Mouse (Mus musculus): Measurements from ENCODE around the gene Ms4a4d. TPM values are rescaled to one million over a fixed set of nuclear protein-coding genes. Genes with fewer than 3 reads are reported as not detected.

The Ms4a4d gene
- polyA plus RNA-seq, 1 experiment from 2014 or later: not detected

DNA sequence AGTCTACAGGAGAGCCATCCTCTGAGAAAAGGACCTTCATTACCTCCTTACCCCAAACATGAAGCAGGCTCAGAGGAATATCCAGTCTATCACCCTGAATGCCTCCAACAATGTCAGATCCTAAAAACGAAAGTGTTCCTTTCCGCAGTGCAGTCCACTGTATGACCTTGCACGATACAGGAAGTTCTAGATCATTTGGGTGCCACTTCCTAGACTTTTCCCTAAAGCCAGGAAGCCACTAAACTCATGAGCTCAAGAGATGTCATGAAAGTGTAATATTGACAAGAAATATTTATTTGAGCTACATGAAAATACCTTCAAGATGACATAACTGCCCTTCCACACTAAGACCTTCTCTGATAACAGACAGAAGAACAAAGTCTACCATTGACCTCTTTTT is 64.7 kb downstream of the Ms4a4d start:
- H3K27me3 ChIP-seq: no peaks in the 10 kb centered on the region
- H3K9ac ChIP-seq: no peak overlapping the region
- no peak overlapping the region for H3K4me2 ChIP-seq (replicated peaks)
- H3K4me3 ChIP-seq: no peak overlapping the region
- no peaks in the 10 kb centered on the region for H3K4me1 ChIP-seq
- ATAC-seq (ENCODE audit: low FRiP score): no peak
- no peak overlapping the region for H3K27ac ChIP-seq
- no peaks in the 10 kb centered on the region for H3K36me3 ChIP-seq
- H3K9me3 ChIP-seq (replicated peaks): no peaks in the 10 kb centered on the region
- WGBS: 92% methylated on average over 3 of the region's 3 CpGs

DNA sequence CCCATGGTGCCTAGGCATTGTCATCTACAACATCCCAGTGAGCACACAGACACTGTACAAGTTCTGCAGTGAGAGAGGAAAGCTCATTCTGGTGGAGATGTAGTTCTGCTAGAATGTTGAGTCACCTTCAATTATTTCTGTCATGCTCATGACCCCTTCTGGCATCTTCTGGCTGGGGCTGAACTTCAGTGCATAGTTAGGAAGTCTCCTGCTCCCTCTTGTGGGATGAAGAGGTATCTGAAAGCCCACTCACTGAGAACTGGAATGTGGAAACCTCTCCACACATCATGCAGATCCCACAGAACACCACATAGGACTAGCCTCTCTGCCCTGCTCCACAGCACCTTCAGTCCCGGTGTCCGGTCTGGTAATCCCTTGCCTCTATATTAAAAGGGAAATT is 65.4 kb downstream of the Ms4a4d start:
- no peaks in the 10 kb centered on the region for H3K36me3 ChIP-seq
- H3K4me3 ChIP-seq: no peak overlapping the region
- H3K9me3 ChIP-seq (replicated peaks): no peaks in the 10 kb centered on the region
- whole genome bisulfite sequencing: 90% methylated on average over 2 of the region's 2 CpGs
- H3K9ac ChIP-seq: no peak overlapping the region
- no peaks in the 10 kb centered on the region for H3K4me1 ChIP-seq
- no peak for ATAC-seq (ENCODE audit: low FRiP score)
- H3K27me3 ChIP-seq: no peaks in the 10 kb centered on the region
- no peak overlapping the region for H3K4me2 ChIP-seq (replicated peaks)
- H3K27ac ChIP-seq: no peak overlapping the region

DNA sequence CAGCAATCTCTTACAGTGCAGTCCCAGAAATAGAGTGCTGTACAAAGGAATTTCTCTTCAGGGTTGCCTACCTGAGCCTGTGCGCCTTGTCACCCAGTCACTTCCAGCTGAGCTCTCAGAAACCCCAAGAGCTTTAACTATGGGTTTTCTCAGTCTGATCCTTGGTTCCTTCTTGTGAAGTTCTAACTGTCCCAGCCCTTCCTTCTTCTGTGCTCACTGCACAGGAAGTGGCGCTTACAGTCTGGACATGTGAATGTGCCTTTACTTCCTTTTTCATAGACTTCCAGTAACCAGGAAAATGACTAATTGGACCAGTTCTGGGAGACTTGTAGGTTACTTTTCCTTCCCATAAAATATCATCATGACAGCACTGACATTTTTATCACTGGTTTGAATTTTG is 68.0 kb downstream of the Ms4a4d start, which contains the start of gene Ms4a6d:
TSS of gene Ms4a6d (minus strand) at position 247 of the 400 bp plus-strand sequence.
- no peaks in the 10 kb centered on the region for H3K9me3 ChIP-seq (replicated peaks)
- no peak within 1 kb of the TSS for H3K4me3 ChIP-seq
- WGBS: 95% methylated on average over 2 of the region's 2 CpGs
- no peaks in the 10 kb centered on the region for H3K4me1 ChIP-seq
- H3K27me3 ChIP-seq: no peaks in the 10 kb centered on the region
- H3K9ac ChIP-seq: no peak within 1 kb of the TSS
- ATAC-seq (ENCODE audit: low FRiP score): no peak
- no peak within 1 kb of the TSS for H3K4me2 ChIP-seq (replicated peaks)
- no peaks in the 10 kb centered on the region for H3K36me3 ChIP-seq
- H3K27ac ChIP-seq: no peak within 1 kb of the TSS

Other genes with a start within 250 kb of the Ms4a4d start
- not detected in 2 replicates for gene Ms4a14, start 222.3 kb upstream of the Ms4a4d start, polyA plus RNA-seq (2016; fragmentation: Nextera tagmentation; extraction: Ambion mirVana)
- 2.6 and 3.7 TPM in 2 replicates for gene Ms4a7, start 200.7 kb upstream of the Ms4a4d start, polyA plus RNA-seq (2016; fragmentation: Nextera tagmentation; extraction: Ambion mirVana)
- gene Ms4a4a, start 161.3 kb upstream of the Ms4a4d start, polyA plus RNA-seq (2016; fragmentation: Nextera tagmentation; extraction: Ambion mirVana): 3.5 and 4.0 TPM in 2 replicates
- 0.26 TPM in 1 of 2 replicates, not detected in the other for gene Ms4a4c, start 132.0 kb upstream of the Ms4a4d start, polyA plus RNA-seq (2016; fragmentation: Nextera tagmentation; extraction: Ambion mirVana)
- not detected in 2 replicates for gene Ms4a4b, start 93.2 kb upstream of the Ms4a4d start, polyA plus RNA-seq (2016; fragmentation: Nextera tagmentation; extraction: Ambion mirVana)
- 1.8 and 2.6 TPM in 2 replicates for gene Ms4a6c, start 67.4 kb upstream of the Ms4a4d start, polyA plus RNA-seq (2016; fragmentation: Nextera tagmentation; extraction: Ambion mirVana)
- not detected in 2 replicates for gene Gm8369, start 50.9 kb upstream of the Ms4a4d start, polyA plus RNA-seq (2016; fragmentation: Nextera tagmentation; extraction: Ambion mirVana)
- 4.2 and 4.6 TPM in 2 replicates for gene Ms4a6b, start 20.3 kb upstream of the Ms4a4d start, polyA plus RNA-seq (2016; fragmentation: Nextera tagmentation; extraction: Ambion mirVana)
- 2.2 and 3.1 TPM in 2 replicates for gene Ms4a6d, start 68.0 kb downstream of the Ms4a4d start, polyA plus RNA-seq (2016; fragmentation: Nextera tagmentation; extraction: Ambion mirVana)
- not detected in 2 replicates for gene Ms4a2, start 86.9 kb downstream of the Ms4a4d start, polyA plus RNA-seq (2016; fragmentation: Nextera tagmentation; extraction: Ambion mirVana)
- 0.25 TPM in 1 of 2 replicates, not detected in the other for gene Ms4a3, start 104.0 kb downstream of the Ms4a4d start, polyA plus RNA-seq (2016; fragmentation: Nextera tagmentation; extraction: Ambion mirVana)
- not detected in 2 replicates for gene Oosp2, start 123.8 kb downstream of the Ms4a4d start, polyA plus RNA-seq (2016; fragmentation: Nextera tagmentation; extraction: Ambion mirVana)
- not detected in 2 replicates for gene Oosp1, start 154.3 kb downstream of the Ms4a4d start, polyA plus RNA-seq (2016; fragmentation: Nextera tagmentation; extraction: Ambion mirVana)
- gene Oosp3, start 160.3 kb downstream of the Ms4a4d start, polyA plus RNA-seq (2016; fragmentation: Nextera tagmentation; extraction: Ambion mirVana): not detected in 2 replicates
- not detected in 2 replicates for gene Gif, start 210.8 kb downstream of the Ms4a4d start, polyA plus RNA-seq (2016; fragmentation: Nextera tagmentation; extraction: Ambion mirVana)
- 41.7 and 43.5 TPM in 2 replicates for gene Mrpl16, start 233.6 kb downstream of the Ms4a4d start, polyA plus RNA-seq (2016; fragmentation: Nextera tagmentation; extraction: Ambion mirVana)